Mouse (Mus musculus): Measurements from ENCODE around the gene Zfp867. TPM values are rescaled to one million over a fixed set of nuclear protein-coding genes. Genes with fewer than 3 reads are reported as not detected.

The Zfp867 gene
- polyA plus RNA-seq (2012; rRNA removed): 3.2 and 3.8 TPM in 2 replicates

- DNase-seq (ENCODE audit: extremely low spot score in 1 of 2, low spot score in 1 of 2): peak; percentile 87 to 95
Measured at GRCm38 (mm10) chr11:59472326-59472677, at the start of gene Zfp867. Gene Zfp867 (minus strand): TSS chr11:59472474.

GRCm38 (mm10) chr11:59519741-59520495 is 47.6 kb upstream of the Zfp867 start:
- no peak for DNase-seq (ENCODE audit: extremely low spot score in 1 of 2, low spot score in 1 of 2)

DNA sequence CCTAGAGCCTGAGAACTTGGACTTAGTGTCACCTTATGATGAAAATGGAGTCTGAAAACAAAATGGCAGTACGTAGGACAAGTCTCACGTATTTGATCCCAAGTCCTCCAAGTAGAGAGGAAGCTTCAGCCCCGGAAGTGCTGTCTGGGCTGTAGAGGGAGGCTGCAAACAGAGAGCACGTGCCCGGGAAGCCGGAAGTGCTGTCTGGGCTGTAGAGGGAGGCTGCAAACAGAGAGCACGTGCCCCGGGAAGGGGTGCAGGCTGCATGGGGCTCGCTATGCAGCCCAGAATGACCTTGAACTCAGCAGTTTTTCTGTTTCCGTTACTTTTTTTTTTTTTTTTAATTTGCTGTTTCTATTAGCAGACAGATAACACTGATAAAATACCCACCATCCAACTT is 46.0 kb upstream of the Zfp867 start:
- DNase-seq (ENCODE audit: extremely low spot score in 1 of 2, low spot score in 1 of 2): no peak

GRCm38 (mm10) chr11:59517441-59517840 is 45.2 kb upstream of the Zfp867 start:
- DNase-seq (ENCODE audit: extremely low spot score in 1 of 2, low spot score in 1 of 2): no peak

GRCm38 (mm10) chr11:59514789-59515188 is 42.5 kb upstream of the Zfp867 start:
- DNase-seq (ENCODE audit: extremely low spot score in 1 of 2, low spot score in 1 of 2): no peak

- DNase-seq (ENCODE audit: extremely low spot score in 1 of 2, low spot score in 1 of 2): no peak
Measured at GRCm38 (mm10) chr11:59514381-59514780, 42.1 kb upstream of the Zfp867 start.

GRCm38 (mm10) chr11:59513556-59513955 is 41.3 kb upstream of the Zfp867 start:
- no peak for DNase-seq (ENCODE audit: extremely low spot score in 1 of 2, low spot score in 1 of 2)

GRCm38 (mm10) chr11:59512733-59513132 is 40.5 kb upstream of the Zfp867 start:
- no peak for DNase-seq (ENCODE audit: extremely low spot score in 1 of 2, low spot score in 1 of 2)

DNA sequence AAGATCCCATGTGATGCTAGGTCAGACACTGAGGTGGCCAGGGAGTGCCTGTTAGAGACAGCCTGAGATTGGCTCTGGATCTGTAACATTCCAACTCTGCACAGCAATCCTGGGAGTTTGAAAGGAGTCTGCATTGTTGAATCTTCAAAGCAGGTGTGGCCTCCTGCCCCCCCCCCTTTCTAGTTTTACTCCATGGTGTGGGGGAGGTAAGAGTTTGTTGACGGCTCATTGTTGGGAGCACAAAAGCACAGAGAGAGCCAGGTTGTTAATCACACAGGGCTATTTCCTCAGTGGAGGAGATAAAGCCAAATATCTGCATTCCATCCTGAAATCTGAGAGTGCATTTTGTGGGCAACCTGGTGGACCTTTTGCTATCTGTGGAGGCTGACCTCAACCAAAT is 39.3 kb upstream of the Zfp867 start:
- no peak for DNase-seq (ENCODE audit: extremely low spot score in 1 of 2, low spot score in 1 of 2)

DNA sequence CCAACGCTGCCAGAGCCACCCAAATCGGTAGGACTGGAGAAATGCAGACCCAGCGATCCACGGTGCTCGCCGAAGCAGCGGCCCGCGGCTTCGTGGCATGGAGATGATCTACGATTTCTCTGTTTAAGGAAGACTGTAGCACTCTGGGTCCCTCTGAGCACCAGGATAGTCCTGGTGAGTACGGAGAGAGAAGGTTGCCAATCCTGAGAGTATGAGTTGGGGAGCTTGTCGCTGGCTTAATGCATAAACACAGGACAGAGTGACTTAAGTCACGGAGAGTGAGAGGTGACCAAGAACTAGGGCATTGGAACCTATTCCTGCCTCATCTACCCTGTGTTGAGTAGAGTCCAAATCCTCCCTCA is 34.4 kb upstream of the Zfp867 start:
- no peak for DNase-seq (ENCODE audit: extremely low spot score in 1 of 2, low spot score in 1 of 2)

DNA sequence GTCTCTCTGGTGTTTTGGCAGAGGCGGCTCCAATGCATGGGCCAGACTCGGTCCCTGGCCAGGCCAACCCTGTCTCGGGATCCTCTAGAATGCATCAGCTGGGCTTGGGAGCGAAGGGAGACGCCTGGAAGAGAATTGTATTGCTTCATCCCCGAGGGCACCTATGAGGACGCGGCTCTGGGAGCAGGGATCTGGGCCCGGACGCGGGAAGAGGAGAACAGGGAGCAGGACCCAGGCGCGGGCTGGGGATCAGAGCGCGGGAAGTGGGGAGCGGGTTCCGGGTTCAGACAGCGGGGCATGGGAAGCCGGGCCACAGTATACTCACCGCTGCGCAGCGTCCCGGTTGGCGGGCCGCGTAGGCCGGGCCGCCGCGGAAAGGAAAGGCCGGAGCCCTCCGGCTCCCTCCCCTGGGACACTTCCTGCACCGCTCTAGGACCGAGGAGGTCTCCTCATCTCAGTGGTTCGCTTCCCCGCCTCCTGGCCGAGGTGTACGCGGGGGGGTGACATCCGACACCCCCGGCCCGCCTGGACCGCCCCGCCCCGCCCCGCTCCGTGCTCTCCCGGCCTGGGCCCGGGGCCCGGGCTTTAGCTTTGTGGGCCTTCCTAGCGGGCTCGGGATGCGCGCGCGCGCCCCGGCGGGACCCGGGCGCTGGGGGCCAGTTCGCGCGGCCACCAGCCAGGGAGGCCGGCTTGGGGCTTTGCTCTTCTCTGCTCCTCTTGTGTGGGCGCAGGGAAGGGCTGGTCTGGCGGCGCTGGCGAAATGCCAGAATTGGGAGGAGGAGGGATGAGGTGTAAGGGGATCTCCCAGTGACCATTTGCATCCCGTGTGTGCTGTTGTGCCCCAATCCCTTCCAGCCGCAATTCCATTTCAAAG is 33.8 kb upstream of the Zfp867 start:
- peak in 1 of 2 experiments; percentile 77 for DNase-seq (ENCODE audit: extremely low spot score in 1 of 2, low spot score in 1 of 2)

DNA sequence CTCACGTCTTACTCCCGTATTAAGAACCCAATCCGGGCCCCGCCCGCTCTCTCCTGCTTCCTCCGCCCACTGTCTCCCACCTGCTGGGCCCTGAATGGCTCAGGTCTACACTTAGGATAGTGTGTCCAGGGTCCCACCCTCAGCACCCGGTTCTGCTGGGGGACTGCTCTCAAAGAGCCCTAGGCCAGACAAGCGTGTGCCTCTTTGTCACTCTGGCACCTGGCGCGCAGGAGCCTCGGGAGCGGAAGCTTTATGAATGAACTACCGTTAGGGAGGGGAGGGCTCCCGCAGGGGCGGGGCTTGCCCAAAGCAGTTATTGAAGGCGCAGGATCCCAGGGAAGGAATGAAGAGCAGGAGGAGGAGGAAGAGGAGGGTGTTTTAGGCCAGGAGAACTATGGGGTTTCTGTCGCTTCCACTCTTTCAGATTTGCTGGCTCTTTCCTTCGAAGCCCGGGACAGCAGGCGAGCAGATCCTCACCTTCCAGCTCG is 33.1 kb upstream of the Zfp867 start:
- DNase-seq (ENCODE audit: extremely low spot score in 1 of 2, low spot score in 1 of 2): peak; percentile 48 to 73

- no peak for DNase-seq (ENCODE audit: extremely low spot score in 1 of 2, low spot score in 1 of 2)
Measured at GRCm38 (mm10) chr11:59501978-59502700, 29.9 kb upstream of the Zfp867 start.

- DNase-seq (ENCODE audit: extremely low spot score in 1 of 2, low spot score in 1 of 2): no peak
Measured at GRCm38 (mm10) chr11:59497747-59498146, 25.5 kb upstream of the Zfp867 start.

GRCm38 (mm10) chr11:59496672-59497310 is 24.5 kb upstream of the Zfp867 start:
- peak in 1 of 2 experiments; percentile 55 for DNase-seq (ENCODE audit: extremely low spot score in 1 of 2, low spot score in 1 of 2)

GRCm38 (mm10) chr11:59486222-59486621 is 13.9 kb upstream of the Zfp867 start:
- DNase-seq (ENCODE audit: extremely low spot score in 1 of 2, low spot score in 1 of 2): peak in 1 of 2 experiments; percentile 41

GRCm38 (mm10) chr11:59485641-59486040 is 13.4 kb upstream of the Zfp867 start:
- no peak for DNase-seq (ENCODE audit: extremely low spot score in 1 of 2, low spot score in 1 of 2)

DNA sequence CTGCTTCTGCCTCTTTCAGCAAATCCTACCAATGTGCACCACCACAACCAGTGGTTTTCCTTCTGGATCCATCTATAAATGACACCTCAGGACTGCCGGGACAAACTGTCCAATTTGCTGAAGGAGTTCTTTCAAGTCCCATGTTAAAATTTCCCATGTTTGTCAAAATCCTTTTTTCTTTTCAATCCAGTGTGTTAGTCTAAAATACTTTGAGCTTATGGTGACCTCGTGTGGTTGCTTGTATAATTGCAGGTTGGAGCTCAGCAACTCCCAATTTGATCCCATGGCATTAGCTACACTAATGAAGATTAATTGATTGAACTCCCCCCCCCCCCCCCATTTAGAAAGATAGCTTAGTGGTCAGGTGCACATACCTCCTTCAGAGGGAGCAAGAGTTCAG is 10.9 kb upstream of the Zfp867 start:
- peak in 1 of 2 experiments; percentile 78 for DNase-seq (ENCODE audit: extremely low spot score in 1 of 2, low spot score in 1 of 2)

- DNase-seq (ENCODE audit: extremely low spot score in 1 of 2, low spot score in 1 of 2): no peak
Measured at GRCm38 (mm10) chr11:59477240-59477639, 5.0 kb upstream of the Zfp867 start.
